Mouse (Mus musculus): ENCODE data around the gene Lmntd1. TPM values are rescaled to one million over a fixed set of nuclear protein-coding genes. Genes with fewer than 3 reads are reported as not detected.
A peak's percentile ranks its signal among the peaks of the same experiment; 100 is the strongest.

Lmntd1 gene
- polyA plus RNA-seq, 1 experiment from 2014 or later, result 0.20 TPM

GRCm38 (mm10) chr6:145485986-145486605, 128.0 kb downstream of the Lmntd1 start:
- ATAC-seq (replicated peaks; ENCODE audit: insufficient number of reproducible peaks, low FRiP score, low TSS enrichment, low read depth) (no peak), DNase-seq (ENCODE audit: low spot score) (peak; percentile 68)
- Histone ChIP-seq H3K4me1 (ENCODE audit: control insufficient read depth, insufficient read depth, low read length) (0 out of 2 replicates have a peak, but pooled peaks cover 2% of the 10 kb centered on the region), H3K9ac (replicated peaks; ENCODE audit: low read length) (no peak overlapping the region), H3K4me2 (ENCODE audit: low read depth, low read length) (no peak overlapping the region), H3K4me3 (ENCODE audit: low read depth, low read length) (no peak overlapping the region), H3K27me3 (ENCODE audit: control insufficient read depth, insufficient read depth, low read length) (no peaks in the 10 kb centered on the region), H3K36me3 (replicated peaks; ENCODE audit: control insufficient read depth, insufficient read depth, low read depth, low read length) (no peaks in the 10 kb centered on the region), H3K9me3 (replicated peaks; ENCODE audit: control insufficient read depth, low read length) (no peaks in the 10 kb centered on the region), H3K27ac (replicated peaks; ENCODE audit: low read depth, low read length) (no peak overlapping the region)
- WGBS, result 47% methylated on average over 12 of the region's 12 CpGs

GRCm38 (mm10) chr6:145483318-145483674, 130.8 kb downstream of the Lmntd1 start:
- DNase-seq (ENCODE audit: low spot score) (no peak), ATAC-seq (replicated peaks; ENCODE audit: insufficient number of reproducible peaks, low FRiP score, low TSS enrichment, low read depth) (no peak)
- 0 out of 2 replicates have a peak, but pooled peaks cover 7% of the 10 kb centered on the region for H3K4me1 ChIP-seq (ENCODE audit: control insufficient read depth, insufficient read depth, low read length)
- H3K9ac ChIP-seq (replicated peaks; ENCODE audit: low read length), result no peak overlapping the region
- no peak overlapping the region for H3K27ac ChIP-seq (replicated peaks; ENCODE audit: low read depth, low read length)
- no peaks in the 10 kb centered on the region for H3K27me3 ChIP-seq (ENCODE audit: control insufficient read depth, insufficient read depth, low read length)
- no peak overlapping the region for H3K4me3 ChIP-seq (ENCODE audit: low read depth, low read length)
- H3K36me3 ChIP-seq (replicated peaks; ENCODE audit: control insufficient read depth, insufficient read depth, low read depth, low read length), result no peaks in the 10 kb centered on the region
- H3K4me2 ChIP-seq (ENCODE audit: low read depth, low read length), result no peak overlapping the region
- WGBS, result 81% methylated on average over 5 of the region's 5 CpGs
- H3K9me3 ChIP-seq (replicated peaks; ENCODE audit: control insufficient read depth, low read length), result no peaks in the 10 kb centered on the region

- Histone ChIP-seq H3K27me3 (ENCODE audit: control insufficient read depth, insufficient read depth, low read length) (no peaks in the 10 kb centered on the region), H3K27ac (replicated peaks; ENCODE audit: low read depth, low read length) (no peak overlapping the region), H3K36me3 (replicated peaks; ENCODE audit: control insufficient read depth, insufficient read depth, low read depth, low read length) (no peaks in the 10 kb centered on the region), H3K4me2 (ENCODE audit: low read depth, low read length) (no peak overlapping the region), H3K4me1 (ENCODE audit: control insufficient read depth, insufficient read depth, low read length) (0 out of 2 replicates have a peak, but pooled peaks cover 7% of the 10 kb centered on the region), H3K9me3 (replicated peaks; ENCODE audit: control insufficient read depth, low read length) (no peaks in the 10 kb centered on the region), H3K9ac (replicated peaks; ENCODE audit: low read length) (no peak overlapping the region), H3K4me3 (ENCODE audit: low read depth, low read length) (no peak overlapping the region)
- WGBS, result 86% methylated on average over 17 of the region's 17 CpGs
- ATAC-seq (replicated peaks; ENCODE audit: insufficient number of reproducible peaks, low FRiP score, low TSS enrichment, low read depth) (no peak), DNase-seq (ENCODE audit: low spot score) (no peak)
These were observed 131.3 kb downstream of the Lmntd1 start for GRCm38 (mm10) chr6:145482656-145483317.

GRCm38 (mm10) chr6:145481938-145482337, 132.2 kb downstream of the Lmntd1 start:
- Histone ChIP-seq H3K4me1 (ENCODE audit: control insufficient read depth, insufficient read depth, low read length) (0 out of 2 replicates have a peak, but pooled peaks cover 7% of the 10 kb centered on the region), H3K27me3 (ENCODE audit: control insufficient read depth, insufficient read depth, low read length) (no peaks in the 10 kb centered on the region), H3K27ac (replicated peaks; ENCODE audit: low read depth, low read length) (no peak overlapping the region), H3K36me3 (replicated peaks; ENCODE audit: control insufficient read depth, insufficient read depth, low read depth, low read length) (no peaks in the 10 kb centered on the region), H3K9ac (replicated peaks; ENCODE audit: low read length) (peak overlapping the region; percentile 3; the same call in 1 of the 2 replicates), H3K9me3 (replicated peaks; ENCODE audit: control insufficient read depth, low read length) (no peaks in the 10 kb centered on the region), H3K4me2 (ENCODE audit: low read depth, low read length) (no peak overlapping the region), H3K4me3 (ENCODE audit: low read depth, low read length) (no peak overlapping the region)
- WGBS, result 48% methylated on average over 12 of the region's 15 CpGs
- DNase-seq (ENCODE audit: low spot score) (peak; percentile 44), ATAC-seq (replicated peaks; ENCODE audit: insufficient number of reproducible peaks, low FRiP score, low TSS enrichment, low read depth) (0 out of 2 replicates have a peak, but pooled peaks have one; percentile 29)

- Histone ChIP-seq H3K4me3 (ENCODE audit: low read depth, low read length) (no peak overlapping the region), H3K36me3 (replicated peaks; ENCODE audit: control insufficient read depth, insufficient read depth, low read depth, low read length) (no peaks in the 10 kb centered on the region), H3K9me3 (replicated peaks; ENCODE audit: control insufficient read depth, low read length) (no peaks in the 10 kb centered on the region), H3K27me3 (ENCODE audit: control insufficient read depth, insufficient read depth, low read length) (no peaks in the 10 kb centered on the region), H3K27ac (replicated peaks; ENCODE audit: low read depth, low read length) (no peak overlapping the region), H3K9ac (replicated peaks; ENCODE audit: low read length) (no peak overlapping the region), H3K4me1 (ENCODE audit: control insufficient read depth, insufficient read depth, low read length) (0 out of 2 replicates have a peak, but pooled peaks cover 5% of the 10 kb centered on the region), H3K4me2 (ENCODE audit: low read depth, low read length) (no peak overlapping the region)
- DNase-seq (ENCODE audit: low spot score) (no peak), ATAC-seq (replicated peaks; ENCODE audit: insufficient number of reproducible peaks, low FRiP score, low TSS enrichment, low read depth) (no peak)
- 45% methylated on average over 4 of the region's 4 CpGs for WGBS
These were observed 135.3 kb downstream of the Lmntd1 start for GRCm38 (mm10) chr6:145478821-145479271.

GRCm38 (mm10) chr6:145477367-145477905, 136.7 kb downstream of the Lmntd1 start:
- DNase-seq (ENCODE audit: low spot score) (no peak), ATAC-seq (replicated peaks; ENCODE audit: insufficient number of reproducible peaks, low FRiP score, low TSS enrichment, low read depth) (no peak)
- Histone ChIP-seq H3K36me3 (replicated peaks; ENCODE audit: control insufficient read depth, insufficient read depth, low read depth, low read length) (no peaks in the 10 kb centered on the region), H3K4me3 (ENCODE audit: low read depth, low read length) (no peak overlapping the region), H3K27me3 (ENCODE audit: control insufficient read depth, insufficient read depth, low read length) (no peaks in the 10 kb centered on the region), H3K4me1 (ENCODE audit: control insufficient read depth, insufficient read depth, low read length) (0 out of 2 replicates have a peak, but pooled peaks cover 5% of the 10 kb centered on the region), H3K9ac (replicated peaks; ENCODE audit: low read length) (no peak overlapping the region), H3K9me3 (replicated peaks; ENCODE audit: control insufficient read depth, low read length) (no peaks in the 10 kb centered on the region), H3K27ac (replicated peaks; ENCODE audit: low read depth, low read length) (no peak overlapping the region), H3K4me2 (ENCODE audit: low read depth, low read length) (no peak overlapping the region)
- WGBS, result 40% methylated on average over 10 of the region's 10 CpGs

GRCm38 (mm10) chr6:145471638-145472247, 142.4 kb downstream of the Lmntd1 start:
- H3K4me3 ChIP-seq (ENCODE audit: low read depth, low read length), result no peak overlapping the region
- H3K4me1 ChIP-seq (ENCODE audit: control insufficient read depth, insufficient read depth, low read length), result no peaks in the 10 kb centered on the region
- H3K36me3 ChIP-seq (replicated peaks; ENCODE audit: control insufficient read depth, insufficient read depth, low read depth, low read length), result no peaks in the 10 kb centered on the region
- DNase-seq (ENCODE audit: low spot score) (no peak), ATAC-seq (replicated peaks; ENCODE audit: insufficient number of reproducible peaks, low FRiP score, low TSS enrichment, low read depth) (no peak)
- H3K4me2 ChIP-seq (ENCODE audit: low read depth, low read length), result no peak overlapping the region
- 78% methylated on average over 11 of the region's 11 CpGs for WGBS
- no peak overlapping the region for H3K27ac ChIP-seq (replicated peaks; ENCODE audit: low read depth, low read length)
- no peaks in the 10 kb centered on the region for H3K27me3 ChIP-seq (ENCODE audit: control insufficient read depth, insufficient read depth, low read length)
- no peak overlapping the region for H3K9ac ChIP-seq (replicated peaks; ENCODE audit: low read length)
- no peaks in the 10 kb centered on the region for H3K9me3 ChIP-seq (replicated peaks; ENCODE audit: control insufficient read depth, low read length)

Data from embryonic facial prominence, embryonic 11.5 days (tissue).